Mouse (Mus musculus) MEL (cell line): Measurements from ENCODE around the gene Pla2g2f.

Experiments used
- CTCF ChIP-seq, 3 experiments: IDR thresholded peaks in 2 of 3; conservative IDR thresholded peaks in 1 of 3; 2 replicates each; pipeline ENCODE4 v1.5.1; 2011 to 2012; ENCODE audit warnings: low read length in 3 of 3, low read depth in 2 of 3, mild to moderate bottlenecking in 2 of 3, improper control_type of control experiment in 1 of 3, inconsistent platforms in 1 of 3, mixed read lengths in 1 of 3, moderate library complexity in 1 of 3; ENCODE audit not compliant: control insufficient read depth in 1 of 3, insufficient read depth in 1 of 3, poor library complexity in 1 of 3, severe bottlenecking in 1 of 3
- ELF1 ChIP-seq: IDR thresholded peaks from 2 replicates; pipeline ENCODE4 v1.6.1; 2014; ENCODE audit warnings: low read depth, mild to moderate bottlenecking, inconsistent platforms, low read length, improper control_type of control experiment, moderate library complexity
- EP300 ChIP-seq, 2 experiments: IDR thresholded peaks; 2 replicates each; pipeline ENCODE4 v1.6.1; 2011; ENCODE audit warnings: improper control_type of control experiment in 2 of 2, low read length in 2 of 2, low read depth in 1 of 2, mild to moderate bottlenecking in 1 of 2
- GATA1 ChIP-seq: IDR thresholded peaks from 2 replicates; pipeline ENCODE4 v1.6.1; 2011; ENCODE audit warnings: low read depth, low read length, improper control_type of control experiment
- MYC ChIP-seq: IDR thresholded peaks from 2 replicates; pipeline ENCODE4 v1.6.1; 2011; ENCODE audit warnings: low read depth, mild to moderate bottlenecking, low read length, improper control_type of control experiment, moderate library complexity
- NRF1 ChIP-seq: IDR thresholded peaks from 2 replicates; pipeline ENCODE4 v1.6.1; 2014; ENCODE audit warnings: low read depth, mild to moderate bottlenecking, inconsistent platforms, low read length, improper control_type of control experiment, moderate library complexity; ENCODE audit not compliant: poor library complexity, insufficient read depth, severe bottlenecking
- POLR2A ChIP-seq, 2 experiments: IDR thresholded peaks; 2 replicates each; pipeline ENCODE4 v1.6.1; 2011 to 2012; ENCODE audit warnings: low read length in 2 of 2, mild to moderate bottlenecking in 2 of 2, control low read depth in 1 of 2, improper control_type of control experiment in 1 of 2, low read depth in 1 of 2, moderate library complexity in 1 of 2; ENCODE audit not compliant: control insufficient read depth in 1 of 2, insufficient read depth in 1 of 2, poor library complexity in 1 of 2
- SMC3 ChIP-seq: IDR thresholded peaks from 2 replicates; pipeline ENCODE4 v1.6.1; 2011; ENCODE audit warnings: low read depth, low read length, improper control_type of control experiment
- UBTF ChIP-seq: IDR thresholded peaks from 2 replicates; pipeline ENCODE4 v1.6.1; 2012; ENCODE audit warnings: low read depth, mild to moderate bottlenecking, inconsistent platforms, low read length, improper control_type of control experiment, moderate library complexity, borderline replicate concordance; ENCODE audit not compliant: insufficient read depth
- USF1 ChIP-seq: IDR thresholded peaks from 2 replicates; pipeline ENCODE4 v1.6.1; 2014; ENCODE audit warnings: low read depth, mild to moderate bottlenecking, inconsistent platforms, low read length, improper control_type of control experiment, moderate library complexity
- USF2 ChIP-seq, 2 experiments: IDR thresholded peaks; 2 replicates each; pipeline ENCODE4 v1.6.1; 2011 to 2012; ENCODE audit warnings: improper control_type of control experiment in 2 of 2, low read length in 2 of 2, borderline replicate concordance in 1 of 2, inconsistent platforms in 1 of 2, low read depth in 1 of 2, mild to moderate bottlenecking in 1 of 2; ENCODE audit not compliant: insufficient read depth in 1 of 2
- ZKSCAN1 ChIP-seq: IDR thresholded peaks from 2 replicates; pipeline ENCODE4 v1.6.1; 2012; ENCODE audit warnings: low read depth, mild to moderate bottlenecking, inconsistent platforms, low read length, improper control_type of control experiment, moderate library complexity

DNA sequence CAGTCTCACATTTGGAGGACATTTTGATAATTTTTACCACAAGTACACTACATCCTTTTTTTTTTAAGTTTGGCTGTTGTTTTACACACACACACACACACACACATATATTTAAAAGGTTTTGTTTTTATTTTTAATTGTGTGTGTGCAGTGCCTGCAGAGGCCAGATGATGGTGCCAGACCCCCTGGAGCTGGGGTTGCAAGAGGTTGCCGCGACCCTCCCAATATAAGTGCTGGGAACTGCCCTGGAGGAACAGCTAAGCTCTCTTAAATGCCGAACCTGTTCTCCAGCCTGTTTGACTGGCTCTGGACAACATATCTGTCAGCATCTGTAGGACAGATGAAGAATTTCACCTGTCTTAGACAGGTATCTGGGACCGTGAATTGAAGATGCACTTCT is 53.3 kb downstream of the Pla2g2f start:
- TF ChIP-seq GATA1, result no peak
- TF ChIP-seq ELF1, result no peak
- TF ChIP-seq CTCF (IDR thresholded peaks at IDR 0.05 in 2 of 3, conservative IDR thresholded peaks at IDR 0.05 in 1 of 3; ENCODE audit: control insufficient read depth in 1 of 3, insufficient read depth in 1 of 3, low read depth in 2 of 3, low read length in 3 of 3, poor library complexity in 1 of 3, severe bottlenecking in 1 of 3), result no peak
- TF ChIP-seq MYC, result no peak
- no peak for TF ChIP-seq USF1
- no peak for TF ChIP-seq EP300 (IDR thresholded peaks at IDR 0.05; ENCODE audit: low read depth in 1 of 2, low read length in 2 of 2)
- TF ChIP-seq UBTF, result no peak
- TF ChIP-seq POLR2A (IDR thresholded peaks at IDR 0.05; ENCODE audit: control insufficient read depth in 1 of 2, insufficient read depth in 1 of 2, low read depth in 1 of 2, low read length in 2 of 2, poor library complexity in 1 of 2), result no peak
- TF ChIP-seq SMC3, result no peak
- TF ChIP-seq ZKSCAN1, result no peak
- TF ChIP-seq NRF1, result no peak
- no peak for TF ChIP-seq USF2 (IDR thresholded peaks at IDR 0.05; ENCODE audit: borderline replicate concordance in 1 of 2, insufficient read depth in 1 of 2, low read depth in 1 of 2, low read length in 2 of 2)
